Mouse (Mus musculus) c-Kit-negative CD71-positive TER-119-positive erythroid progenitor cells, embryonic 14.5 days (primary cell): Measurements from ENCODE around the gene Tbc1d20.
"Not testable (repeated sequence)": the region's sequence is repeated elsewhere in the genome, so short reads cannot be mapped to it uniquely, and the experiment has no call there.

Experiments
- DNase-seq: peaks from one replicate; pipeline ENCODE4 v3.0.0-alpha.2; 2013; ENCODE audit warnings: low read depth, low spot score

Gene Tbc1d20

DNA sequence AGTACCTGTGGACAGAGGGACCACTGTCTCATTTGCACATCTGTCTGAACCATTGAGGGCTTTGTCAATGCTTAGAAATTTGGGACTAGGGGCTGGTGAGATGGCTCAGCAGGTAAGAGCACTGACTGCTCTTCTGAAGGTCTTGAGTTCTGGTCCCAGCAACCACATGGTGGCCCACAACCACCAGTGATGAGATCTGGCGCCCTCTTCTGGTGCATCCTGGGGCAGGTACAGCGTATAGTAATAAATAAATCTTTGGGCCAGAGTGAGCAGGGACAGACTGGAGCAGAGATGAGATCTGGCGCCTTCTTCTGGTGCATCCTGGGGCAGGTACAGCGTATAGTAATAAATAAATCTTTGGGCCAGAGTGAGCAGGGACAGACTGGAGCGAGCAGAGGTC lies 65.3 kb downstream of the Tbc1d20 start:
- not testable (repeated sequence) for DNase-seq

DNA sequence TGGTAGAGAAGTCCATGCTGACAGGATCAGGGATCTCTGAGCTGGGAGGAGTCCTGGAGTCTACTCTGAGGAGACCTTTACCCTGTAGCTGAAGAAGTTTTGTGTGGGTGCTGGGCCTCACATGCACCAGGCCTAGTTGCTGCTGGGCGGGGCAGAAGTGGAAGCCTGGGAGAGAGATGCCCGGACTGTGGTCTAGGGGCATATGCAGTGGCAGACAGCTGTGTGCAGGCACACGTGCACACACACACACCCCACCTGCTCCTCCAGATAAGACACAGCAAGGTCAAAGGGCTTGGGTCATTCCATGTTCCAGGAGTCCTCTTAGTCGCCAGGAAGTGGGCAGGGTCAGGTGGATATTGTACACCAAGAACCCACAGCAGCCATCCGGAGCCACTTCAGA lies 66.0 kb downstream of the Tbc1d20 start:
- no peak for DNase-seq

DNA sequence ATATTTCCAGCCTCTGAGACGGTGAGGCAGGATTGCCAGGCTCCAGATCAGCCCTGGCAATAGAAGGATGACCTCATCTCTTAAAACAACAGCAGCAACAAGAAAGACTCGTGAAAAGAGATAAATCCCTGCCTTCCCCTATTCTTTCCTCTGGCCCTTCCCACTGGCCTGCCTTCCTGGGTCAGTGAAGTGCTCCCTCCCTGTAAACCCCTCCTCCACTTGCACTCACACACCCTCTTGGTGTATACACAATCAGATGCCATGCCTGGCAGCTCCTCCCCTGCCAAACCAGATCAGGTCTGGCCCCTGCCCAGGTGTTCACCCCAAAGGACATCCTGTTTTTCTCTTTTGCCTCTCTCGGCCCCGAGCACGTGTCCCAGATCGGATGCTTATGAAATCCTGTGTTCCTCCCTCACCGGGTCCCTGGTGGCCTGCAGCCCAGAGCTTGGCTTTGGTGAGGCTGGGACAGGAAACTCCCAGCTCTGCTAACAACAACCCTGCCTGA lies 66.7 kb downstream of the Tbc1d20 start:
- no peak for DNase-seq

DNA sequence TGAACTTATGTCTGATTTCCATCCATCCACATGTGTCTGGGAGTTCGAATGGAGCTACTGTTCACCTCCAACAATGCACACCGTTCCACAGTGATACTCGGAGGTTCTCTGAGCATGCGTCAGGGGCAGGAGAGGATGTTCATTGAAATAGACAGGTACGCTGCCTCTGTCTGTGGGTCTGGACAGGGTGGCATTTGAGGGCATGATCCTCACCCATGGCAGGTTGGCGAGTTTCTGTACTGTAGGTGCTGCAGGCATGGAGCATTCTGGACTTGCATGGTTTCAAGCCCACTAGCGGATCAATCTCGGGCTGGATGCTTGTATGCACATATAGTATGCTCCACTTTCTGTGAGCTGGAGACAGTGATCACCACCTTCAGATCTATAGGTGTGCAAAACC lies 67.6 kb downstream of the Tbc1d20 start:
- no peak for DNase-seq
